Mouse (Mus musculus) limb, embryonic 11.5 days (tissue): Measurements from ENCODE around the gene G3bp1. TPM values are rescaled to one million over a fixed set of nuclear protein-coding genes. Genes with fewer than 3 reads are reported as not detected.

ENCODE experiments used
- ATAC-seq: fragments of 200-750 bp; cut with Nextera tagmentation; 2 replicates; pipeline ENCODE4 v1.8.0; 2017; ENCODE audit warnings: low read depth; ENCODE audit not compliant: insufficient number of reproducible peaks, low FRiP score, low TSS enrichment
- DNase-seq: peaks from one replicate; pipeline ENCODE4 v3.0.0-alpha.2; 2015; ENCODE audit warnings: low spot score
- H3K27ac ChIP-seq: fragments of 300-500 bp; sonication (generic); replicated peaks from 2 replicates; pipeline ENCODE4 v1.5.1; 2014; ENCODE audit warnings: low read depth, mild to moderate bottlenecking, low read length
- H3K27me3 ChIP-seq: fragments of 300-500 bp; sonication (generic); 2 replicates; pipeline ENCODE4 v1.6.1; 2014; ENCODE audit warnings: mild to moderate bottlenecking, low read length, mixed read lengths; ENCODE audit not compliant: control insufficient read depth, insufficient read depth
- H3K36me3 ChIP-seq: fragments of 300-500 bp; sonication (generic); 2 replicates; pipeline ENCODE4 v1.6.1; 2014; ENCODE audit warnings: mild to moderate bottlenecking, low read length, moderate library complexity, mixed read lengths; ENCODE audit not compliant: control insufficient read depth, insufficient read depth
- H3K4me1 ChIP-seq: fragments of 300-500 bp; sonication (generic); 2 replicates; pipeline ENCODE4 v1.6.1; 2014; ENCODE audit warnings: low read length, mixed read lengths; ENCODE audit not compliant: control insufficient read depth, insufficient read depth
- H3K4me2 ChIP-seq: fragments of 300-500 bp; sonication (generic); 2 replicates; pipeline ENCODE4 v1.6.1; 2014; ENCODE audit warnings: low read depth, mild to moderate bottlenecking, moderate library complexity; ENCODE audit not compliant: severe bottlenecking
- H3K4me3 ChIP-seq: fragments of 300-500 bp; sonication (generic); 2 replicates; pipeline ENCODE4 v1.5.1; 2014; ENCODE audit warnings: low read depth, low read length
- H3K9ac ChIP-seq: fragments of 300-500 bp; sonication (generic); 2 replicates; pipeline ENCODE4 v1.6.1; 2014; ENCODE audit warnings: mild to moderate bottlenecking, low read length
- H3K9me3 ChIP-seq: fragments of 300-500 bp; sonication (generic); 2 replicates; pipeline ENCODE4 v1.6.1; 2016; ENCODE audit warnings: low read length; ENCODE audit not compliant: control insufficient read depth
- WGBS: fragments of 180-500 bp; shearing (Covaris S2); extraction: QIAGEN DNeasy Blood & Tissue Kit; methylation state at CpG from one replicate; pipeline ENCODE4 v1.1.7; 2014; 5-methylcytosine and 5-hydroxymethylcytosine counted together
- microRNA-seq: library from miRNA; unstranded; fragments of <30 nt; microRNA quantifications from one replicate; pipeline ENCODE4, GENCODE M21; 2016
- polyA plus RNA-seq: library from polyadenylated mRNA; unstranded; fragments of >200 nt; fragmentation: Nextera tagmentation; extraction: Ambion mirVana; gene quantifications from 2 replicates; pipeline ENCODE4 v1.2.1, GENCODE M21; 2014

Gene G3bp1
- polyA plus RNA-seq, 1 experiment from 2014 or later: 260 TPM

GRCm38 (mm10) chr11:55542671-55543070 lies 73.2 kb downstream of the G3bp1 start:
- ATAC-seq (no peak), DNase-seq (no peak)
- 55% methylated on average over 4 of the region's 4 CpGs for WGBS

GRCm38 (mm10) chr11:55545690-55546089 lies 76.2 kb downstream of the G3bp1 start:
- ATAC-seq (no peak), DNase-seq (no peak)
- Histone ChIP-seq H3K4me3 (no peak overlapping the region), H3K36me3 (no peaks in the 10 kb centered on the region), H3K4me2 (no peak overlapping the region), H3K9me3 (no peaks in the 10 kb centered on the region), H3K27ac (no peak overlapping the region), H3K27me3 (no peaks in the 10 kb centered on the region), H3K4me1 (no peaks in the 10 kb centered on the region), H3K9ac (no peak overlapping the region)
- WGBS: 96% methylated on average over 1 of the region's 1 CpGs

More at GRCm38 (mm10) chr11:55542671-55543070, 73.2 kb downstream of the G3bp1 start:
- no peak overlapping the region for H3K27ac ChIP-seq
- no peaks in the 10 kb centered on the region for H3K27me3 ChIP-seq
- H3K4me2 ChIP-seq: no peak overlapping the region
- H3K36me3 ChIP-seq: no peaks in the 10 kb centered on the region
- no peaks in the 10 kb centered on the region for H3K9me3 ChIP-seq
- no peaks in the 10 kb centered on the region for H3K4me1 ChIP-seq
- no peak overlapping the region for H3K4me3 ChIP-seq
- no peak overlapping the region for H3K9ac ChIP-seq

Small RNAs within 50 kb of the gene (microRNA-seq; reads per million reads assigned to microRNA genes)
- 1.2 reads per million for gene Mir7652

Other genes with a start within 250 kb of the G3bp1 start
- gene Fat2, start 133.1 kb upstream of the G3bp1 start, polyA plus RNA-seq: 0.23 and 0.25 TPM in 2 replicates
- 244 and 249 TPM in 2 replicates for gene Sparc, start 46.5 kb upstream of the G3bp1 start, polyA plus RNA-seq
- 234 and 240 TPM in 2 replicates for gene Atox1, start 8.4 kb upstream of the G3bp1 start, polyA plus RNA-seq
- not detected in 2 replicates for gene Glra1, start 138.5 kb downstream of the G3bp1 start, polyA plus RNA-seq